Mouse (Mus musculus): ENCODE results near the gene Prkcg. TPM values are rescaled to one million over a fixed set of nuclear protein-coding genes. Genes with fewer than 3 reads are reported as not detected.
A peak's percentile ranks its signal among the peaks of the same experiment; 100 is the strongest.

Prkcg gene
- polyA plus RNA-seq (2012; rRNA removed) = 148 and 167 TPM in 2 replicates

- H3K4me3 ChIP-seq (ENCODE audit: insufficient read depth, low read length) = peak within 1 kb of the TSS; percentile 74
- TF ChIP-seq POLR2A (IDR thresholded peaks at IDR 0.05; ENCODE audit: extremely low read depth, insufficient read depth, low read length) = no peak; the same call in 1 of the 2 replicates
- TF ChIP-seq CTCF (IDR thresholded peaks at IDR 0.05; ENCODE audit: extremely low read depth, insufficient read depth, low read length) = no peak
Measured at GRCm38 (mm10) chr7:3288976-3289970, at the start of gene Prkcg, which contains the start of gene Myadm. Gene Prkcg (plus strand): TSS chr7:3289179. Gene Myadm (plus strand): TSS chr7:3289080.

DNA sequence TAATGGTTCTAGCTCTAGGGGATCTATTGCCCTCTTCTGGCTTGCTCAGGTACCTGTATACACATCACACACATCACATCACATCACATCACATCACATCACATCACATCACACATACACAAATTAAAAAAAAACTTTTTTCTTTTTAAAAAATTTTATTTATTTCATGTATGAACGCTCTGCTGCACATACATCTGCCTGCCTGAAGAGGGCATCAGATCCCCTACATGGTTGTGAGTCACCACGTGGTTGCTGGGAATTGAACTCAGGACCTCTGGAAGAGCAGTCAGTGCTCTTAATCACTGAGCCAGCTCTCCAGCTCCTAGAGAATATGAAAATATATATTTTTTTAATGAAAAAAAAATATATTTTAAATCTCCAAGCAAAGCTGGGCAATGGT lies 49.8 kb upstream of the Prkcg start:
- TF ChIP-seq POLR2A (IDR thresholded peaks at IDR 0.05; ENCODE audit: extremely low read depth, insufficient read depth, low read length) (no peak), CTCF (IDR thresholded peaks at IDR 0.05; ENCODE audit: extremely low read depth, insufficient read depth, low read length) (no peak)
- no peak overlapping the region for H3K4me3 ChIP-seq (ENCODE audit: insufficient read depth, low read length)
- no peaks in the 10 kb centered on the region for H3K4me1 ChIP-seq (ENCODE audit: control insufficient read depth, insufficient read depth, low read length)
- no peak overlapping the region for H3K27ac ChIP-seq (ENCODE audit: insufficient read depth, low read length)

More at GRCm38 (mm10) chr7:3288976-3289970, at the start of gene Prkcg, which contains the start of gene Myadm:
- Histone ChIP-seq H3K27ac (ENCODE audit: insufficient read depth, low read length) (peak within 1 kb of the TSS; percentile 86), H3K4me1 (ENCODE audit: control insufficient read depth, insufficient read depth, low read length) (peaks cover 3% of the 10 kb centered on the region; the same call in 1 of the 2 replicates)

GRCm38 (mm10) chr7:3260701-3261100 lies 28.3 kb upstream of the Prkcg start:
- H3K4me3 ChIP-seq (ENCODE audit: insufficient read depth, low read length) = no peak overlapping the region
- H3K27ac ChIP-seq (ENCODE audit: insufficient read depth, low read length) = no peak overlapping the region
- no peak for TF ChIP-seq CTCF (IDR thresholded peaks at IDR 0.05; ENCODE audit: extremely low read depth, insufficient read depth, low read length)
- TF ChIP-seq POLR2A (IDR thresholded peaks at IDR 0.05; ENCODE audit: extremely low read depth, insufficient read depth, low read length) = no peak
- no peaks in the 10 kb centered on the region; the same call in 1 of the 2 replicates for H3K4me1 ChIP-seq (ENCODE audit: control insufficient read depth, insufficient read depth, low read length)

DNA sequence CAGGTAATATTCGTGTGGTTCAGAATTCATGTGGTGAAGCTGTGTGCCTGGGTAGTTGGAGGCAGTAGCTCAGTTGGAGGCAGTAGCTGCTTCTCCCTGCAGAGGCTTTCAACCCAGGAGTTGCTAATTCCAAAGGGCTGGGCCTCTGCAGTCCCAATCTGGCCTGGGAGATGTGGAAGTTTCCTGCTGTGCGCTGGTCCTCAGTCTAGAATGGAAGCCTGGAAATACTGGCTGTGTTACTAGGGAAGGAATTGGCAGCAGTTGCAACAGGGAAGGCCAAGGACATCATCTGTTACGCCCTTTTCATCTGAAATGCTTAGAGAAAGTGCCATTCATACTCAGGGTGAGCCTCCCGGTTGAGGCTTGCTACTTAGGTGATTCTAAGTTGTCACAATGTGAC lies 27.5 kb upstream of the Prkcg start:
- TF ChIP-seq POLR2A (IDR thresholded peaks at IDR 0.05; ENCODE audit: extremely low read depth, insufficient read depth, low read length) (no peak), CTCF (IDR thresholded peaks at IDR 0.05; ENCODE audit: extremely low read depth, insufficient read depth, low read length) (no peak)
- H3K4me1 ChIP-seq (ENCODE audit: control insufficient read depth, insufficient read depth, low read length) = no peaks in the 10 kb centered on the region; the same call in 1 of the 2 replicates
- no peak overlapping the region for H3K4me3 ChIP-seq (ENCODE audit: insufficient read depth, low read length)
- H3K27ac ChIP-seq (ENCODE audit: insufficient read depth, low read length) = no peak overlapping the region

DNA sequence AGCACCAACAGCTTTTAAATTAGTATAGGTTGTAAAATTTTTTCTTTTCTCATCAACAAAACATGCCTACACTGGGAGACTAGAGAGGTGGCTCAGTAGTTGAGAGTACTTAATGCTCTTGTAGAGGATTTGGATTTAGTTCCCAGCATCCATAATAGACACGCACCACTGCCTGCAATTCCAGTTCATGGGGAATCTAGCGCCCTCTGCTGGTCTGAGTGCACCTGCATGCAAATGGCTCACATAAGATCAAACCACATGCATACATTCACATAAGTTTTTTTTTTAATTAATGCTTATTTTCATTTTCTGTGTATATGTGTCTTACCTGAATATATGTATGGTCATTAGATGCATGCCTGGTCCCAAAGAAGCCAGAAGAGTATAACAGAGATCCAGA lies 26.2 kb upstream of the Prkcg start:
- Histone ChIP-seq H3K4me1 (ENCODE audit: control insufficient read depth, insufficient read depth, low read length) (no peaks in the 10 kb centered on the region; the same call in 1 of the 2 replicates), H3K4me3 (ENCODE audit: insufficient read depth, low read length) (no peak overlapping the region), H3K27ac (ENCODE audit: insufficient read depth, low read length) (no peak overlapping the region)
- TF ChIP-seq POLR2A (IDR thresholded peaks at IDR 0.05; ENCODE audit: extremely low read depth, insufficient read depth, low read length) = no peak
- TF ChIP-seq CTCF (IDR thresholded peaks at IDR 0.05; ENCODE audit: extremely low read depth, insufficient read depth, low read length) = peak; percentile 43

- Histone ChIP-seq H3K4me1 (ENCODE audit: control insufficient read depth, insufficient read depth, low read length) (no peaks in the 10 kb centered on the region; the same call in 1 of the 2 replicates), H3K4me3 (ENCODE audit: insufficient read depth, low read length) (no peak overlapping the region), H3K27ac (ENCODE audit: insufficient read depth, low read length) (no peak overlapping the region)
- TF ChIP-seq POLR2A (IDR thresholded peaks at IDR 0.05; ENCODE audit: extremely low read depth, insufficient read depth, low read length) (no peak), CTCF (IDR thresholded peaks at IDR 0.05; ENCODE audit: extremely low read depth, insufficient read depth, low read length) (no peak)
Measured at GRCm38 (mm10) chr7:3264390-3265022, 24.5 kb upstream of the Prkcg start.

- no peak for TF ChIP-seq CTCF (IDR thresholded peaks at IDR 0.05; ENCODE audit: extremely low read depth, insufficient read depth, low read length)
- no peak for TF ChIP-seq POLR2A (IDR thresholded peaks at IDR 0.05; ENCODE audit: extremely low read depth, insufficient read depth, low read length)
- Histone ChIP-seq H3K4me3 (ENCODE audit: insufficient read depth, low read length) (no peak overlapping the region), H3K4me1 (ENCODE audit: control insufficient read depth, insufficient read depth, low read length) (no peaks in the 10 kb centered on the region; the same call in 1 of the 2 replicates), H3K27ac (ENCODE audit: insufficient read depth, low read length) (no peak overlapping the region)
Measured at GRCm38 (mm10) chr7:3265311-3265710, 23.7 kb upstream of the Prkcg start.

- H3K27ac ChIP-seq (ENCODE audit: insufficient read depth, low read length) = no peak overlapping the region
- no peaks in the 10 kb centered on the region for H3K4me1 ChIP-seq (ENCODE audit: control insufficient read depth, insufficient read depth, low read length)
- TF ChIP-seq CTCF (IDR thresholded peaks at IDR 0.05; ENCODE audit: extremely low read depth, insufficient read depth, low read length) (no peak), POLR2A (IDR thresholded peaks at IDR 0.05; ENCODE audit: extremely low read depth, insufficient read depth, low read length) (no peak)
- no peak overlapping the region for H3K4me3 ChIP-seq (ENCODE audit: insufficient read depth, low read length)
Measured at GRCm38 (mm10) chr7:3267261-3267660, 21.7 kb upstream of the Prkcg start.

DNA sequence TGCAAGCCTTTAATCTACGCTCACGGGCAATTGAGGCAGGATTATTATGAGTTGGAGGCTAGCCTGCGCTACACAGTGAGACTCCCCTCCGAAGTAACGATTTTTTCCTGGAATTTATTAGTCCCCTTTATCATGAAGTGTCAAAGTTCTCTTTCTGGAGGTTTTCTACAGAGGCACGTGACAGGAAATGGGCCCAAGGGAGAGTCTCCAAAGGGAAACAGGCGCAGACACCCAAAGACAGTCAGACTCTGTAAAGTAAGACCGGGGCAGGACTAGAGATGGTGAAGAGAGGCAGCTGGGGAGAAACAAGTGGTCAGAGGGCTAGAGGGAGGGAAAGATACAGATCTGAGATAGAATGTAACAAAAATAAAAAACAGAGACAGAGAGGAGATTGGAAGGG lies 21.1 kb upstream of the Prkcg start:
- no peak for TF ChIP-seq POLR2A (IDR thresholded peaks at IDR 0.05; ENCODE audit: extremely low read depth, insufficient read depth, low read length)
- no peak for TF ChIP-seq CTCF (IDR thresholded peaks at IDR 0.05; ENCODE audit: extremely low read depth, insufficient read depth, low read length)
- H3K4me1 ChIP-seq (ENCODE audit: control insufficient read depth, insufficient read depth, low read length) = no peaks in the 10 kb centered on the region
- H3K27ac ChIP-seq (ENCODE audit: insufficient read depth, low read length) = no peak overlapping the region
- no peak overlapping the region for H3K4me3 ChIP-seq (ENCODE audit: insufficient read depth, low read length)

All from cortical plate, adult 2 months (tissue).